Mouse (Mus musculus) brown adipose tissue, adult 24 weeks (tissue): Measurements from ENCODE around the gene Gramd1a. TPM values are rescaled to one million over a fixed set of nuclear protein-coding genes. Genes with fewer than 3 reads are reported as not detected.

Source experiments
- H3K27ac ChIP-seq: fragments of 200-500 bp; replicated peaks from 2 replicates; pipeline ENCODE4 v1.5.1; 2012; ENCODE audit warnings: low read depth, mild to moderate bottlenecking, low read length
- H3K4me1 ChIP-seq: fragments of 200-500 bp; 2 replicates; pipeline ENCODE4 v1.6.1; 2012; ENCODE audit warnings: low read length, mixed read lengths; ENCODE audit not compliant: control insufficient read depth, insufficient read depth, insufficient read length
- H3K4me3 ChIP-seq: fragments of 200-500 bp; 2 replicates; pipeline ENCODE4 v1.5.1; 2012; ENCODE audit warnings: low read depth, mild to moderate bottlenecking, low read length, moderate library complexity; ENCODE audit not compliant: insufficient read depth
- polyA plus RNA-seq: library from polyadenylated mRNA; stranded (reverse); fragments of >200 nt; gene quantifications from 2 replicates; pipeline ENCODE4 v1.2.4, GENCODE M21; 2012; ENCODE audit not compliant: missing spikeins, insufficient read depth, insufficient read length

The Gramd1a gene
- polyA plus RNA-seq, 1 experiment: 34.9 TPM

GRCm38 (mm10) chr7:31140302-31140701 lies 15.4 kb downstream of the Gramd1a start:
- H3K4me1 ChIP-seq: no peaks in the 10 kb centered on the region
- H3K27ac ChIP-seq: no peak overlapping the region
- no peak overlapping the region for H3K4me3 ChIP-seq

GRCm38 (mm10) chr7:31139765-31140164 lies 15.9 kb downstream of the Gramd1a start:
- no peak overlapping the region for H3K4me3 ChIP-seq
- H3K27ac ChIP-seq: no peak overlapping the region
- no peaks in the 10 kb centered on the region for H3K4me1 ChIP-seq

GRCm38 (mm10) chr7:31135717-31136116 lies 20.0 kb downstream of the Gramd1a start:
- no peak overlapping the region for H3K4me3 ChIP-seq
- H3K4me1 ChIP-seq: no peaks in the 10 kb centered on the region
- no peak overlapping the region for H3K27ac ChIP-seq

GRCm38 (mm10) chr7:31131866-31132265 lies 23.8 kb downstream of the Gramd1a start:
- Histone ChIP-seq H3K27ac (peak overlapping the region; percentile 61), H3K4me1 (no peaks in the 10 kb centered on the region), H3K4me3 (no peak overlapping the region)

GRCm38 (mm10) chr7:31130841-31131240 lies 24.9 kb downstream of the Gramd1a start:
- Histone ChIP-seq H3K4me1 (no peaks in the 10 kb centered on the region), H3K27ac (no peak overlapping the region), H3K4me3 (no peak overlapping the region)

GRCm38 (mm10) chr7:31130197-31130596 lies 25.5 kb downstream of the Gramd1a start:
- Histone ChIP-seq H3K4me1 (no peaks in the 10 kb centered on the region), H3K4me3 (no peak overlapping the region), H3K27ac (no peak overlapping the region)

GRCm38 (mm10) chr7:31128157-31128705 lies 27.5 kb downstream of the Gramd1a start:
- Histone ChIP-seq H3K4me1 (no peaks in the 10 kb centered on the region), H3K4me3 (no peak overlapping the region), H3K27ac (no peak overlapping the region)

GRCm38 (mm10) chr7:31126851-31127724 lies 28.6 kb downstream of the Gramd1a start, which contains the start of gene Scn1b:
Gene Scn1b (minus strand): TSS chr7:31127003.
- Histone ChIP-seq H3K27ac (peak within 1 kb of the TSS; percentile 10; the same call in 1 of the 2 replicates), H3K4me3 (peak within 1 kb of the TSS; percentile 59), H3K4me1 (no peaks in the 10 kb centered on the region)

- Histone ChIP-seq H3K27ac (no peak overlapping the region), H3K4me3 (peak overlapping the region; percentile 59), H3K4me1 (no peaks in the 10 kb centered on the region)
Observed at GRCm38 (mm10) chr7:31126211-31126751, 29.4 kb downstream of the Gramd1a start.

GRCm38 (mm10) chr7:31125116-31125515 lies 30.6 kb downstream of the Gramd1a start:
- 0 out of 2 replicates have a peak overlapping the region, but pooled peaks have one; percentile 59 for H3K4me3 ChIP-seq
- H3K4me1 ChIP-seq: no peaks in the 10 kb centered on the region
- no peak overlapping the region for H3K27ac ChIP-seq

GRCm38 (mm10) chr7:31124381-31124780 lies 31.3 kb downstream of the Gramd1a start:
- no peak overlapping the region for H3K27ac ChIP-seq
- H3K4me3 ChIP-seq: no peak overlapping the region
- H3K4me1 ChIP-seq: no peaks in the 10 kb centered on the region

- Histone ChIP-seq H3K4me1 (no peaks in the 10 kb centered on the region), H3K27ac (no peak overlapping the region), H3K4me3 (no peak overlapping the region)
Observed at GRCm38 (mm10) chr7:31123697-31124096, 32.0 kb downstream of the Gramd1a start.

GRCm38 (mm10) chr7:31122641-31123631 lies 32.8 kb downstream of the Gramd1a start:
- Histone ChIP-seq H3K27ac (no peak overlapping the region), H3K4me1 (no peaks in the 10 kb centered on the region), H3K4me3 (no peak overlapping the region)

GRCm38 (mm10) chr7:31119556-31119955 lies 36.1 kb downstream of the Gramd1a start:
- H3K4me1 ChIP-seq: peaks cover 8% of the 10 kb centered on the region
- H3K4me3 ChIP-seq: no peak overlapping the region
- H3K27ac ChIP-seq: no peak overlapping the region

GRCm38 (mm10) chr7:31118486-31118885 lies 37.2 kb downstream of the Gramd1a start:
- Histone ChIP-seq H3K4me3 (no peak overlapping the region), H3K4me1 (peaks cover 8% of the 10 kb centered on the region), H3K27ac (no peak overlapping the region)
